ENCODE assay signal across 8 mouse cellular contexts in genomic region chr7:25848444-25848812, GRCm38 (mm10). TPM values are rescaled to one million over a fixed set of nuclear protein-coding genes. Genes with fewer than 3 reads are reported as not detected.
DNase-seq lines count a peak whose midpoint lies in the region; ATAC-seq and TF ChIP-seq lines count a peak whose summit lies in the region.

No protein-coding gene starts in this region.

- peak overlapping the region; percentile 70 for H3K9ac ChIP-seq in heart, embryonic 16.5 days (ENCODE audit: low read length)
- H3K9ac ChIP-seq in ES-E14 (ENCODE audit: insufficient read depth, low read depth, low read length, poor library complexity, severe bottlenecking): peak overlapping the region; percentile 73; the same call in 1 of the 2 replicates
- peak overlapping the region; percentile 50 for H3K9ac ChIP-seq in embryonic facial prominence, embryonic 12.5 days
- peak overlapping the region; percentile 50; the same call in 1 of the 2 replicates for H3K9ac ChIP-seq in limb, embryonic 11.5 days (ENCODE audit: low read length)

- no peak for DNase-seq in heart, postnatal 36 days
- no peak for DNase-seq in ES-E14 (ENCODE audit: low read depth, low spot score)
- no peak for DNase-seq in limb, embryonic 11.5 days (ENCODE audit: low spot score)
- no peak for DNase-seq in ovary, postnatal 14 days (ENCODE audit: low spot score)
- no peak for DNase-seq in kidney, postnatal 4 days

- no peak for TF ChIP-seq POLR2A in olfactory bulb, adult 2 months (IDR thresholded peaks at IDR 0.05; ENCODE audit: insufficient read depth, low read depth, low read length)

- H3K27me3 ChIP-seq in heart, embryonic 16.5 days (ENCODE audit: control insufficient read depth, insufficient read depth, low read length): no peaks in the 10 kb centered on the region
- H3K27me3 ChIP-seq in embryonic facial prominence, embryonic 12.5 days: no peaks in the 10 kb centered on the region
- H3K27me3 ChIP-seq in limb, embryonic 11.5 days (ENCODE audit: control insufficient read depth, insufficient read depth, low read length): no peaks in the 10 kb centered on the region

- peak overlapping the region; percentile 17; the same call in 1 of the 2 replicates for H3K27ac ChIP-seq in heart, embryonic 16.5 days (ENCODE audit: low read length)
- no peak overlapping the region; the same call in 1 of the 2 replicates for H3K27ac ChIP-seq in ES-E14 (ENCODE audit: insufficient read depth, low read depth, low read length, poor library complexity, severe bottlenecking)
- H3K27ac ChIP-seq in embryonic facial prominence, embryonic 12.5 days: peak overlapping the region; percentile 59; the same call in 1 of the 2 replicates
- no peak overlapping the region for H3K27ac ChIP-seq in limb, embryonic 11.5 days (replicated peaks; ENCODE audit: low read depth, low read length)
- H3K27ac ChIP-seq in olfactory bulb, adult 2 months (ENCODE audit: insufficient read depth, low read depth, low read length): no peak overlapping the region

- H3K4me2 ChIP-seq in heart, embryonic 16.5 days (ENCODE audit: low read depth, low read length): peak overlapping the region; percentile 66
- H3K4me2 ChIP-seq in embryonic facial prominence, embryonic 12.5 days (replicated peaks): peak overlapping the region; percentile 52
- H3K4me2 ChIP-seq in limb, embryonic 11.5 days (ENCODE audit: low read depth, severe bottlenecking): peak overlapping the region; percentile 33

- in situ Hi-C loops in ES-E14 (cut with MboI; ENCODE audit: low sequenced_read_pairs in 2 of 2, unreplicated experiment in 2 of 2): no loop called here

- no peaks in the 10 kb centered on the region for H3K36me3 ChIP-seq in heart, embryonic 16.5 days (ENCODE audit: control insufficient read depth, insufficient read depth)
- H3K36me3 ChIP-seq in ES-E14 (ENCODE audit: control insufficient read depth, insufficient read depth, low read length, poor library complexity, severe bottlenecking): no peaks in the 10 kb centered on the region
- no peaks in the 10 kb centered on the region for H3K36me3 ChIP-seq in embryonic facial prominence, embryonic 12.5 days
- H3K36me3 ChIP-seq in limb, embryonic 11.5 days (ENCODE audit: control insufficient read depth, insufficient read depth, low read length): no peaks in the 10 kb centered on the region

- no peak for TF ChIP-seq CTCF in olfactory bulb, adult 2 months (IDR thresholded peaks at IDR 0.05; ENCODE audit: insufficient read depth, low read depth, low read length)

- 22% methylated on average over 11 of the region's 11 CpGs for WGBS in heart, embryonic 16.5 days
- 29% methylated on average over 11 of the region's 11 CpGs for WGBS in embryonic facial prominence, embryonic 12.5 days
- WGBS in limb, embryonic 11.5 days: 25% methylated on average over 11 of the region's 11 CpGs
- WGBS in olfactory bulb, adult 2 months: 17% methylated on average over 11 of the region's 11 CpGs

- H3K9me3 ChIP-seq in heart, embryonic 16.5 days (replicated peaks; ENCODE audit: control insufficient read depth, low read length): no peaks in the 10 kb centered on the region
- no peaks in the 10 kb centered on the region for H3K9me3 ChIP-seq in ES-E14 (ENCODE audit: control insufficient read depth, insufficient read depth, low read depth, low read length)
- no peaks in the 10 kb centered on the region for H3K9me3 ChIP-seq in embryonic facial prominence, embryonic 12.5 days
- H3K9me3 ChIP-seq in limb, embryonic 11.5 days (ENCODE audit: control insufficient read depth, low read length): no peaks in the 10 kb centered on the region

- 0 out of 2 replicates have a peak, but pooled peaks cover 2% of the 10 kb centered on the region for H3K4me1 ChIP-seq in heart, embryonic 16.5 days (ENCODE audit: control insufficient read depth, insufficient read depth, low read length)
- H3K4me1 ChIP-seq in ES-E14 (ENCODE audit: control insufficient read depth in 2 of 2, insufficient read depth in 2 of 2, low read length in 2 of 2, poor library complexity in 1 of 2): no peaks in the 10 kb centered on the region
- H3K4me1 ChIP-seq in embryonic facial prominence, embryonic 12.5 days: no peaks in the 10 kb centered on the region
- H3K4me1 ChIP-seq in limb, embryonic 11.5 days (ENCODE audit: control insufficient read depth, insufficient read depth, low read length): no peaks in the 10 kb centered on the region
- no peaks in the 10 kb centered on the region for H3K4me1 ChIP-seq in olfactory bulb, adult 2 months (ENCODE audit: control insufficient read depth, insufficient read depth, low read length)

- intact Hi-C loops in heart, postnatal 36 days (cut with DNase I): no loop called here

- ATAC-seq in heart, embryonic 16.5 days (replicated peaks; ENCODE audit: extremely low read depth, insufficient read depth, low FRiP score): no peak
- ATAC-seq in embryonic facial prominence, embryonic 12.5 days (ENCODE audit: insufficient number of reproducible peaks, insufficient read depth, low FRiP score, low TSS enrichment): no peak
- ATAC-seq in limb, embryonic 11.5 days (ENCODE audit: insufficient number of reproducible peaks, low FRiP score, low TSS enrichment, low read depth): 0 out of 2 replicates have a peak, but pooled peaks have one; percentile 54

- peak overlapping the region; percentile 55 for H3K4me3 ChIP-seq in heart, embryonic 16.5 days (ENCODE audit: low read length)
- H3K4me3 ChIP-seq in ES-E14 (ENCODE audit: insufficient read depth in 1 of 2, low read depth in 1 of 2, low read length in 2 of 2, poor library complexity in 1 of 2, severe bottlenecking in 1 of 2): peak overlapping the region; percentile 63 to 70
- peak overlapping the region; percentile 45 for H3K4me3 ChIP-seq in embryonic facial prominence, embryonic 12.5 days
- peak overlapping the region; percentile 26 for H3K4me3 ChIP-seq in limb, embryonic 11.5 days (ENCODE audit: low read depth, low read length)
- peak overlapping the region; percentile 59 for H3K4me3 ChIP-seq in olfactory bulb, adult 2 months (ENCODE audit: insufficient read depth, low read depth, low read length)

TF ChIP-seq in ES-E14, 5 proteins besides CTCF, POLR2A, EP300 and RAD21:
- no peak for TF ChIP-seq MAFK (IDR thresholded peaks at IDR 0.05; ENCODE audit: insufficient read depth, low read depth, low read length)
TF ChIP-seq in ES-E14: peak in this region for 0.

RNA-seq across cellular contexts. Expression of gene Cyp2s1, which starts 31.7 kb away (rescaled TPM):
- polyA plus RNA-seq in heart, embryonic 16.5 days (2015; fragmentation: Nextera tagmentation; extraction: Ambion mirVana): 5.4 and 5.8 TPM in 2 replicates
- 10 to 100 TPM in 1 of 2 experiments, 1 to 10 TPM in 1; 4.4 to 10.1 TPM for total RNA-seq in heart, postnatal 36 days (2021)
- 11.2 and 12.9 TPM in 2 replicates for total RNA-seq in ES-E14 (2012; rRNA removed)
- polyA plus RNA-seq in embryonic facial prominence, embryonic 12.5 days (2016; fragmentation: Nextera tagmentation; extraction: Ambion mirVana): 4.2 and 5.3 TPM in 2 replicates
- 1.6 and 1.9 TPM in 2 replicates for polyA plus RNA-seq in limb, embryonic 11.5 days (2014; fragmentation: Nextera tagmentation; extraction: Ambion mirVana)
- not detected in 2 replicates for polyA plus RNA-seq in olfactory bulb, adult 2 months (2012; ENCODE audit: insufficient read depth, insufficient read length, low replicate concordance, missing spikeins)

RNA-seq across cellular contexts. Expression of gene Cyp2b10, which starts 49.0 kb away (rescaled TPM):
- polyA plus RNA-seq in heart, embryonic 16.5 days (2015; fragmentation: Nextera tagmentation; extraction: Ambion mirVana): 0.12 TPM in 1 of 2 replicates, not detected in the other
- 1 to 10 TPM; 1.3 to 2.0 TPM for total RNA-seq in heart, postnatal 36 days (2021)
- not detected in 2 replicates for total RNA-seq in ES-E14 (2012; rRNA removed)
- polyA plus RNA-seq in embryonic facial prominence, embryonic 12.5 days (2016; fragmentation: Nextera tagmentation; extraction: Ambion mirVana): not detected in 2 replicates
- polyA plus RNA-seq in limb, embryonic 11.5 days (2014; fragmentation: Nextera tagmentation; extraction: Ambion mirVana): not detected in 2 replicates
- not detected in 2 replicates for polyA plus RNA-seq in olfactory bulb, adult 2 months (2012; ENCODE audit: insufficient read depth, insufficient read length, low replicate concordance, missing spikeins)

RNA-seq across cellular contexts. Expression of gene Axl, which starts 59.9 kb away (rescaled TPM):
- polyA plus RNA-seq in heart, embryonic 16.5 days (2015; fragmentation: Nextera tagmentation; extraction: Ambion mirVana): 44.5 and 45.1 TPM in 2 replicates
- total RNA-seq in heart, postnatal 36 days (2021): 10 to 100 TPM; 81.0 to 94.8 TPM
- 27.1 and 56.5 TPM in 2 replicates for total RNA-seq in ES-E14 (2012; rRNA removed)
- polyA plus RNA-seq in embryonic facial prominence, embryonic 12.5 days (2016; fragmentation: Nextera tagmentation; extraction: Ambion mirVana): 71.1 and 76.0 TPM in 2 replicates
- polyA plus RNA-seq in limb, embryonic 11.5 days (2014; fragmentation: Nextera tagmentation; extraction: Ambion mirVana): 32.1 and 32.5 TPM in 2 replicates
- polyA plus RNA-seq in olfactory bulb, adult 2 months (2012; ENCODE audit: insufficient read depth, insufficient read length, low replicate concordance, missing spikeins): not detected in 2 replicates

Comparison
In these comparisons a context has a peak if more than half of its experiments do, and no peak if none do; other contexts are left out.
1. H3K27ac ChIP-seq: peak in heart, embryonic 16.5 days (single experiment) and embryonic facial prominence, embryonic 12.5 days (single experiment); none in ES-E14 (single experiment), limb, embryonic 11.5 days (single experiment) and olfactory bulb, adult 2 months (single experiment).
2. Peak in every context shown above with its lines, with median percentiles within 50 percentile points of each other: H3K4me2 ChIP-seq, H3K4me3 ChIP-seq and H3K9ac ChIP-seq.